Mouse (Mus musculus): ENCODE data around the gene Phlpp2. TPM values are rescaled to one million over a fixed set of nuclear protein-coding genes. Genes with fewer than 3 reads are reported as not detected.

The Phlpp2 gene
- polyA plus RNA-seq, 1 experiment from 2014 or later: 2.3 TPM

Other genes with a start within 250 kb of the Phlpp2 start
- 136 and 140 TPM in 2 replicates for gene Ist1, start 175.3 kb upstream of the Phlpp2 start, polyA plus RNA-seq (2015; fragmentation: Nextera tagmentation; extraction: Ambion mirVana)
- gene Zfp821, start 163.0 kb upstream of the Phlpp2 start, polyA plus RNA-seq (2015; fragmentation: Nextera tagmentation; extraction: Ambion mirVana): 24.8 and 26.0 TPM in 2 replicates
- 7.0 and 7.9 TPM in 2 replicates for gene Atxn1l, start 130.8 kb upstream of the Phlpp2 start, polyA plus RNA-seq (2015; fragmentation: Nextera tagmentation; extraction: Ambion mirVana)
- 41.9 and 44.2 TPM in 2 replicates for gene Ap1g1, start 90.0 kb upstream of the Phlpp2 start, polyA plus RNA-seq (2015; fragmentation: Nextera tagmentation; extraction: Ambion mirVana)
- 9.5 and 10.5 TPM in 2 replicates for gene Marveld3, start 93.7 kb downstream of the Phlpp2 start, polyA plus RNA-seq (2015; fragmentation: Nextera tagmentation; extraction: Ambion mirVana)
- gene Tat, start 121.9 kb downstream of the Phlpp2 start, polyA plus RNA-seq (2015; fragmentation: Nextera tagmentation; extraction: Ambion mirVana): 0.09 TPM in 1 of 2 replicates, not detected in the other
- 0.11 and 0.19 TPM in 2 replicates for gene Chst4, start 171.2 kb downstream of the Phlpp2 start, polyA plus RNA-seq (2015; fragmentation: Nextera tagmentation; extraction: Ambion mirVana)
- 5.4 and 6.0 TPM in 2 replicates for gene Zfp612, start 211.2 kb downstream of the Phlpp2 start, polyA plus RNA-seq (2015; fragmentation: Nextera tagmentation; extraction: Ambion mirVana)
- gene Gm21964, start 232.7 kb downstream of the Phlpp2 start, polyA plus RNA-seq (2015; fragmentation: Nextera tagmentation; extraction: Ambion mirVana): not detected in 2 replicates
- gene Gm17720, start 234.2 kb downstream of the Phlpp2 start, polyA plus RNA-seq (2015; fragmentation: Nextera tagmentation; extraction: Ambion mirVana): not detected in 2 replicates